Mouse (Mus musculus): ENCODE data around the gene Tnip3. TPM values are rescaled to one million over a fixed set of nuclear protein-coding genes. Genes with fewer than 3 reads are reported as not detected.

Tnip3 gene
- polyA plus RNA-seq, 1 experiment from 2014 or later, result not detected

- Histone ChIP-seq H3K4me2 (no peak overlapping the region), H3K36me3 (ENCODE audit: poor library complexity, severe bottlenecking) (no peaks in the 10 kb centered on the region), H3K9me3 (replicated peaks) (no peaks in the 10 kb centered on the region), H3K4me1 (no peaks in the 10 kb centered on the region), H3K27me3 (no peaks in the 10 kb centered on the region), H3K4me3 (no peak overlapping the region), H3K9ac (no peak overlapping the region), H3K27ac (no peak overlapping the region)
- no peak for ATAC-seq
- WGBS, result 74% methylated on average over 2 of the region's 2 CpGs
These were observed 15.0 kb downstream of the Tnip3 start for GRCm38 (mm10) chr6:65540138-65540537.

- H3K9ac ChIP-seq, result no peak overlapping the region
- H3K4me3 ChIP-seq, result no peak overlapping the region
- H3K36me3 ChIP-seq (ENCODE audit: poor library complexity, severe bottlenecking), result no peaks in the 10 kb centered on the region
- no peak overlapping the region for H3K27ac ChIP-seq
- no peaks in the 10 kb centered on the region for H3K4me1 ChIP-seq
- no peak for ATAC-seq
- no peaks in the 10 kb centered on the region for H3K27me3 ChIP-seq
- no peak overlapping the region for H3K4me2 ChIP-seq
- no peaks in the 10 kb centered on the region for H3K9me3 ChIP-seq (replicated peaks)
- 85% methylated on average over 3 of the region's 3 CpGs for WGBS
These were observed 16.0 kb downstream of the Tnip3 start for GRCm38 (mm10) chr6:65541094-65541493.

GRCm38 (mm10) chr6:65542391-65542790 lies 17.3 kb downstream of the Tnip3 start:
- Histone ChIP-seq H3K9me3 (replicated peaks) (no peaks in the 10 kb centered on the region), H3K27ac (no peak overlapping the region), H3K4me2 (no peak overlapping the region), H3K9ac (no peak overlapping the region), H3K27me3 (no peaks in the 10 kb centered on the region), H3K4me3 (no peak overlapping the region), H3K36me3 (ENCODE audit: poor library complexity, severe bottlenecking) (no peaks in the 10 kb centered on the region), H3K4me1 (no peaks in the 10 kb centered on the region)
- ATAC-seq, result no peak
- 55% methylated on average over 3 of the region's 3 CpGs for WGBS

- Histone ChIP-seq H3K4me2 (no peak overlapping the region), H3K4me1 (no peaks in the 10 kb centered on the region), H3K9me3 (replicated peaks) (no peaks in the 10 kb centered on the region), H3K9ac (no peak overlapping the region), H3K36me3 (ENCODE audit: poor library complexity, severe bottlenecking) (no peaks in the 10 kb centered on the region), H3K27ac (no peak overlapping the region), H3K4me3 (no peak overlapping the region), H3K27me3 (no peaks in the 10 kb centered on the region)
- WGBS, result 30% methylated on average over 1 of the region's 1 CpGs
- peak; percentile 38; the same call in 1 of the 2 replicates for ATAC-seq
These were observed 17.8 kb downstream of the Tnip3 start for GRCm38 (mm10) chr6:65542913-65543312.

GRCm38 (mm10) chr6:65563887-65564656 lies 39.0 kb downstream of the Tnip3 start:
- WGBS, result 85% methylated on average over 3 of the region's 3 CpGs
- ATAC-seq, result no peak
- Histone ChIP-seq H3K4me2 (no peak overlapping the region), H3K27me3 (no peaks in the 10 kb centered on the region), H3K9ac (no peak overlapping the region), H3K4me1 (no peaks in the 10 kb centered on the region), H3K4me3 (no peak overlapping the region), H3K27ac (no peak overlapping the region), H3K9me3 (replicated peaks) (no peaks in the 10 kb centered on the region), H3K36me3 (ENCODE audit: poor library complexity, severe bottlenecking) (no peaks in the 10 kb centered on the region)

- no peak overlapping the region for H3K27ac ChIP-seq
- no peaks in the 10 kb centered on the region for H3K27me3 ChIP-seq
- H3K4me2 ChIP-seq, result no peak overlapping the region
- no peaks in the 10 kb centered on the region for H3K4me1 ChIP-seq
- WGBS, result 85% methylated on average over 2 of the region's 2 CpGs
- no peaks in the 10 kb centered on the region for H3K36me3 ChIP-seq (ENCODE audit: poor library complexity, severe bottlenecking)
- no peak overlapping the region for H3K4me3 ChIP-seq
- ATAC-seq, result no peak
- no peak overlapping the region for H3K9ac ChIP-seq
- H3K9me3 ChIP-seq (replicated peaks), result no peaks in the 10 kb centered on the region
These were observed 39.5 kb downstream of the Tnip3 start for GRCm38 (mm10) chr6:65564657-65565039.

- Histone ChIP-seq H3K4me1 (no peaks in the 10 kb centered on the region), H3K27ac (no peak overlapping the region), H3K4me3 (no peak overlapping the region), H3K9me3 (replicated peaks) (no peaks in the 10 kb centered on the region), H3K27me3 (no peaks in the 10 kb centered on the region), H3K36me3 (ENCODE audit: poor library complexity, severe bottlenecking) (no peaks in the 10 kb centered on the region), H3K9ac (no peak overlapping the region), H3K4me2 (no peak overlapping the region)
- peak; percentile 43; the same call in 1 of the 2 replicates for ATAC-seq
- WGBS, result 42% methylated on average over 8 of the region's 8 CpGs
These were observed 44.6 kb downstream of the Tnip3 start for GRCm38 (mm10) chr6:65569741-65570140.

GRCm38 (mm10) chr6:65578151-65578973 lies 53.2 kb downstream of the Tnip3 start:
- 81% methylated on average over 8 of the region's 8 CpGs for WGBS
- ATAC-seq, result no peak
- Histone ChIP-seq H3K9ac (no peak overlapping the region), H3K36me3 (ENCODE audit: poor library complexity, severe bottlenecking) (no peaks in the 10 kb centered on the region), H3K9me3 (replicated peaks) (no peaks in the 10 kb centered on the region), H3K27ac (no peak overlapping the region), H3K4me3 (no peak overlapping the region), H3K4me2 (no peak overlapping the region), H3K27me3 (no peaks in the 10 kb centered on the region), H3K4me1 (no peaks in the 10 kb centered on the region)

GRCm38 (mm10) chr6:65583029-65583428 lies 57.9 kb downstream of the Tnip3 start:
- no peak for ATAC-seq
- Histone ChIP-seq H3K4me1 (peaks cover 5% of the 10 kb centered on the region), H3K9ac (no peak overlapping the region), H3K27ac (no peak overlapping the region), H3K36me3 (ENCODE audit: poor library complexity, severe bottlenecking) (no peaks in the 10 kb centered on the region), H3K9me3 (replicated peaks) (no peaks in the 10 kb centered on the region), H3K27me3 (no peaks in the 10 kb centered on the region), H3K4me3 (no peak overlapping the region), H3K4me2 (no peak overlapping the region)
- 87% methylated on average over 4 of the region's 4 CpGs for WGBS

GRCm38 (mm10) chr6:65584870-65585332 lies 59.8 kb downstream of the Tnip3 start:
- no peak overlapping the region for H3K9ac ChIP-seq
- no peak overlapping the region for H3K4me3 ChIP-seq
- H3K9me3 ChIP-seq (replicated peaks), result no peaks in the 10 kb centered on the region
- no peaks in the 10 kb centered on the region for H3K36me3 ChIP-seq (ENCODE audit: poor library complexity, severe bottlenecking)
- H3K4me1 ChIP-seq, result peaks cover 5% of the 10 kb centered on the region
- no peak overlapping the region for H3K4me2 ChIP-seq
- 27% methylated on average over 4 of the region's 4 CpGs for WGBS
- H3K27me3 ChIP-seq, result no peaks in the 10 kb centered on the region
- H3K27ac ChIP-seq, result no peak overlapping the region
- no peak for ATAC-seq

GRCm38 (mm10) chr6:65585333-65586053 lies 60.4 kb downstream of the Tnip3 start:
- peaks cover 5% of the 10 kb centered on the region for H3K4me1 ChIP-seq
- no peaks in the 10 kb centered on the region for H3K27me3 ChIP-seq
- no peak for ATAC-seq
- no peak overlapping the region for H3K4me2 ChIP-seq
- H3K9ac ChIP-seq, result no peak overlapping the region
- H3K9me3 ChIP-seq (replicated peaks), result no peaks in the 10 kb centered on the region
- 76% methylated on average over 3 of the region's 3 CpGs for WGBS
- no peak overlapping the region for H3K27ac ChIP-seq
- no peaks in the 10 kb centered on the region for H3K36me3 ChIP-seq (ENCODE audit: poor library complexity, severe bottlenecking)
- no peak overlapping the region for H3K4me3 ChIP-seq

- Histone ChIP-seq H3K9me3 (replicated peaks) (no peaks in the 10 kb centered on the region), H3K9ac (no peak overlapping the region), H3K4me1 (peaks cover 5% of the 10 kb centered on the region), H3K4me3 (no peak overlapping the region), H3K36me3 (ENCODE audit: poor library complexity, severe bottlenecking) (no peaks in the 10 kb centered on the region), H3K4me2 (no peak overlapping the region), H3K27me3 (no peaks in the 10 kb centered on the region), H3K27ac (no peak overlapping the region)
- no peak for ATAC-seq
- 83% methylated on average over 1 of the region's 1 CpGs for WGBS
These were observed 63.7 kb downstream of the Tnip3 start for GRCm38 (mm10) chr6:65588847-65589246.

All from forebrain, embryonic 13.5 days (tissue).